Mouse (Mus musculus): ENCODE data around the gene Atn1. TPM values are rescaled to one million over a fixed set of nuclear protein-coding genes. Genes with fewer than 3 reads are reported as not detected.

Gene Atn1
- polyA plus RNA-seq, 1 experiment from 2014 or later = 2.0 TPM

GRCm38 (mm10) chr6:124753861-124754260 is 2.5 kb downstream of the Atn1 start:
- WGBS (ENCODE audit: insufficient replicate concordance) = 79% methylated on average over 2 of the region's 2 CpGs
- no peak overlapping the region for H3K9ac ChIP-seq
- peaks cover 61% of the 10 kb centered on the region for H3K27me3 ChIP-seq
- no peaks in the 10 kb centered on the region for H3K9me3 ChIP-seq (replicated peaks)
- ATAC-seq (ENCODE audit: insufficient read depth) = no peak
- no peak overlapping the region for H3K27ac ChIP-seq (replicated peaks)
- H3K4me1 ChIP-seq (replicated peaks) = peaks cover 38% of the 10 kb centered on the region
- H3K36me3 ChIP-seq (replicated peaks) = 0 out of 2 replicates have a peak, but pooled peaks cover 5% of the 10 kb centered on the region
- no peak overlapping the region for H3K4me2 ChIP-seq
- H3K4me3 ChIP-seq (replicated peaks) = no peak overlapping the region

- Histone ChIP-seq H3K36me3 (replicated peaks) (0 out of 2 replicates have a peak, but pooled peaks cover 5% of the 10 kb centered on the region), H3K27ac (replicated peaks) (no peak overlapping the region), H3K4me1 (replicated peaks) (peaks cover 26% of the 10 kb centered on the region), H3K9me3 (replicated peaks) (no peaks in the 10 kb centered on the region), H3K4me3 (replicated peaks) (no peak overlapping the region), H3K27me3 (peaks cover 27% of the 10 kb centered on the region), H3K4me2 (no peak overlapping the region), H3K9ac (no peak overlapping the region)
- WGBS (ENCODE audit: insufficient replicate concordance) = 65% methylated on average over 8 of the region's 8 CpGs
- no peak for ATAC-seq (ENCODE audit: insufficient read depth)
Measured at GRCm38 (mm10) chr6:124750405-124750804, 5.9 kb downstream of the Atn1 start.

GRCm38 (mm10) chr6:124746654-124747632 is 9.4 kb downstream of the Atn1 start:
- Histone ChIP-seq H3K4me3 (replicated peaks) (peak overlapping the region; percentile 71; the same call in 1 of the 2 replicates), H3K4me1 (replicated peaks) (peaks cover 22% of the 10 kb centered on the region), H3K27ac (replicated peaks) (no peak overlapping the region), H3K9ac (no peak overlapping the region), H3K27me3 (no peaks in the 10 kb centered on the region; the same call in 1 of the 2 replicates), H3K4me2 (peak overlapping the region; percentile 100), H3K36me3 (replicated peaks) (no peaks in the 10 kb centered on the region), H3K9me3 (replicated peaks) (no peaks in the 10 kb centered on the region)
- 77% methylated on average over 7 of the region's 7 CpGs for WGBS (ENCODE audit: insufficient replicate concordance)
- ATAC-seq (ENCODE audit: insufficient read depth) = no peak

- H3K27ac ChIP-seq (replicated peaks) = peak overlapping the region; percentile 87
- WGBS (ENCODE audit: insufficient replicate concordance) = 24% methylated on average over 8 of the region's 8 CpGs
- peaks cover 28% of the 10 kb centered on the region for H3K4me1 ChIP-seq (replicated peaks)
- peak overlapping the region; percentile 92 for H3K9ac ChIP-seq
- peak overlapping the region; percentile 71 for H3K4me3 ChIP-seq (replicated peaks)
- no peaks in the 10 kb centered on the region for H3K36me3 ChIP-seq (replicated peaks)
- no peaks in the 10 kb centered on the region for H3K9me3 ChIP-seq (replicated peaks)
- H3K27me3 ChIP-seq = no peaks in the 10 kb centered on the region; the same call in 1 of the 2 replicates
- ATAC-seq (ENCODE audit: insufficient read depth) = no peak
- peak overlapping the region; percentile 100 for H3K4me2 ChIP-seq
Measured at GRCm38 (mm10) chr6:124746296-124746605, 10.1 kb downstream of the Atn1 start.

- Histone ChIP-seq H3K27ac (replicated peaks) (peak overlapping the region; percentile 87), H3K4me2 (peak overlapping the region; percentile 100), H3K9me3 (replicated peaks) (no peaks in the 10 kb centered on the region), H3K36me3 (replicated peaks) (no peaks in the 10 kb centered on the region), H3K27me3 (no peaks in the 10 kb centered on the region; the same call in 1 of the 2 replicates), H3K9ac (peak overlapping the region; percentile 92), H3K4me1 (replicated peaks) (peaks cover 31% of the 10 kb centered on the region), H3K4me3 (replicated peaks) (peak overlapping the region; percentile 71)
- peak; percentile 79 for ATAC-seq (ENCODE audit: insufficient read depth)
- WGBS (ENCODE audit: insufficient replicate concordance) = under 1% methylated on average over 85 of the region's 85 CpGs
Measured at GRCm38 (mm10) chr6:124745490-124746295, 10.6 kb downstream of the Atn1 start.

- peaks cover 40% of the 10 kb centered on the region for H3K4me1 ChIP-seq (replicated peaks)
- WGBS (ENCODE audit: insufficient replicate concordance) = 65% methylated on average over 26 of the region's 26 CpGs
- H3K4me3 ChIP-seq (replicated peaks) = peak overlapping the region; percentile 71
- peak overlapping the region; percentile 54 for H3K27ac ChIP-seq (replicated peaks)
- H3K9me3 ChIP-seq (replicated peaks) = no peaks in the 10 kb centered on the region
- H3K27me3 ChIP-seq = no peaks in the 10 kb centered on the region
- H3K9ac ChIP-seq = peak overlapping the region; percentile 92; the same call in 1 of the 2 replicates
- no peak for ATAC-seq (ENCODE audit: insufficient read depth)
- peak overlapping the region; percentile 100 for H3K4me2 ChIP-seq
- no peaks in the 10 kb centered on the region for H3K36me3 ChIP-seq (replicated peaks)
Measured at GRCm38 (mm10) chr6:124744755-124745321, 11.5 kb downstream of the Atn1 start.

GRCm38 (mm10) chr6:124743647-124744046 is 12.7 kb downstream of the Atn1 start:
- no peak for ATAC-seq (ENCODE audit: insufficient read depth)
- Histone ChIP-seq H3K4me2 (no peak overlapping the region), H3K4me1 (replicated peaks) (peaks cover 52% of the 10 kb centered on the region), H3K9ac (no peak overlapping the region), H3K27ac (replicated peaks) (no peak overlapping the region), H3K27me3 (no peaks in the 10 kb centered on the region), H3K36me3 (replicated peaks) (no peaks in the 10 kb centered on the region), H3K9me3 (replicated peaks) (no peaks in the 10 kb centered on the region), H3K4me3 (replicated peaks) (no peak overlapping the region)
- 78% methylated on average over 8 of the region's 8 CpGs for WGBS (ENCODE audit: insufficient replicate concordance)

- ATAC-seq (ENCODE audit: insufficient read depth) = no peak
- WGBS (ENCODE audit: insufficient replicate concordance) = 80% methylated on average over 15 of the region's 15 CpGs
- Histone ChIP-seq H3K9ac (no peak overlapping the region), H3K4me2 (no peak overlapping the region), H3K27me3 (no peaks in the 10 kb centered on the region), H3K9me3 (replicated peaks) (no peaks in the 10 kb centered on the region), H3K27ac (replicated peaks) (no peak overlapping the region), H3K36me3 (replicated peaks) (no peaks in the 10 kb centered on the region), H3K4me3 (replicated peaks) (no peak overlapping the region), H3K4me1 (replicated peaks) (peaks cover 58% of the 10 kb centered on the region)
Measured at GRCm38 (mm10) chr6:124742839-124743514, 13.3 kb downstream of the Atn1 start.

- Histone ChIP-seq H3K27ac (replicated peaks) (peak overlapping the region; percentile 97), H3K4me1 (replicated peaks) (peaks cover 63% of the 10 kb centered on the region), H3K9me3 (replicated peaks) (no peaks in the 10 kb centered on the region), H3K27me3 (no peaks in the 10 kb centered on the region), H3K4me3 (replicated peaks) (peak overlapping the region; percentile 65), H3K36me3 (replicated peaks) (no peaks in the 10 kb centered on the region), H3K9ac (peak overlapping the region; percentile 79), H3K4me2 (peak overlapping the region; percentile 98)
- no peak for ATAC-seq (ENCODE audit: insufficient read depth)
- 83% methylated on average over 3 of the region's 3 CpGs for WGBS (ENCODE audit: insufficient replicate concordance)
Measured at GRCm38 (mm10) chr6:124741842-124742241, 14.5 kb downstream of the Atn1 start.

GRCm38 (mm10) chr6:124740888-124741761 is 15.2 kb downstream of the Atn1 start, which contains the start of gene Grcc10:
Grcc10 (minus strand) TSS chr6:124741374.
- Histone ChIP-seq H3K9me3 (replicated peaks) (no peaks in the 10 kb centered on the region), H3K4me2 (peak within 1 kb of the TSS; percentile 98), H3K27me3 (no peaks in the 10 kb centered on the region), H3K4me3 (replicated peaks) (peak within 1 kb of the TSS; percentile 65), H3K36me3 (replicated peaks) (no peaks in the 10 kb centered on the region), H3K9ac (peak within 1 kb of the TSS; percentile 79), H3K4me1 (replicated peaks) (peaks cover 56% of the 10 kb centered on the region), H3K27ac (replicated peaks) (peak within 1 kb of the TSS; percentile 97)
- WGBS (ENCODE audit: insufficient replicate concordance) = under 1% methylated on average over 41 of the region's 41 CpGs
- ATAC-seq (ENCODE audit: insufficient read depth) = peak; percentile 73

Measured in liver, embryonic 15.5 days (tissue).